Mouse (Mus musculus) thymus, postnatal 4 days (tissue): Measurements from ENCODE around the gene Hc.
A peak's percentile ranks its signal among the peaks of the same experiment; 100 is the strongest.

Source experiments
- DNase-seq: peaks from one replicate; pipeline ENCODE4 v3.0.0; 2021

The Hc gene

DNA sequence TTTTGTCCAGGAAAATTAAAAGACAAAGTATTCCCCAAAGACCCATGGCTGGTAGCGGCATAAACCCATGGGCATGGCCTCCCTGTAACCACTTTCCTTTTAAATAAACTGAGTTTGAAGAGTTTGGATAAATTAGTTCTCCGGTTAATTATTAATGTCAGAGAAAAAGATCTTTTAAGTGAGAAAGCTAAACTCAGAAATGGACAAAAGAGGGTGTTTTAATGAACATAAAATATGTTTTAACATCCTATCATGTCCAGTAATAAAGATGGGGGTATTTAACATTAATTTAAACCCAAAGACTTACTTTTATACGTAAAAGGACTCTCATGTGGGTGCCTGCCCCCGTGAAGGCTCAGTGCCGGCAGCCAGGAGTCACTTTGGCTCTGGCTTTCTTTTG, at the start of gene Hc:
TSS of gene Hc (minus strand) at position 101 of the 400 bp plus-strand sequence.
- no peak for DNase-seq

DNA sequence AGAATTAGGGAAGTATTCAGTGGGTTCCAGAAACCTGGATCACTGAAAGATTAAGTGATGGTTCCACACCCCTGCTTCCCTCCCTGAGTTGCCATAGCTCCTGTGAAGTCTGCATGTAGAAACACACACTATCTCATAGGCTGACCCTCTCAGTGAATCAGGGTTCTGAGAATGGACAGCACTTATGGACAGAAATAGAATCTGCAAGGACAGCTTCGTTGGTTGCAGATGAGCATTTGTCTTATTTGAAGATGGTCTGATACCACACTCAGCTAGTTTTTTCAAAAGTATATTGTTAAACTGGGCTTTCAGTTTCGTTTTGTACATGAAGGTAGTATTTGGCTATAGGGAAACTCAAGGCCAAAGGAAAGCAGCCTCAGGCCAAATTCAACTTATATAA, 49.3 kb upstream of the Hc start:
- no peak for DNase-seq

DNA sequence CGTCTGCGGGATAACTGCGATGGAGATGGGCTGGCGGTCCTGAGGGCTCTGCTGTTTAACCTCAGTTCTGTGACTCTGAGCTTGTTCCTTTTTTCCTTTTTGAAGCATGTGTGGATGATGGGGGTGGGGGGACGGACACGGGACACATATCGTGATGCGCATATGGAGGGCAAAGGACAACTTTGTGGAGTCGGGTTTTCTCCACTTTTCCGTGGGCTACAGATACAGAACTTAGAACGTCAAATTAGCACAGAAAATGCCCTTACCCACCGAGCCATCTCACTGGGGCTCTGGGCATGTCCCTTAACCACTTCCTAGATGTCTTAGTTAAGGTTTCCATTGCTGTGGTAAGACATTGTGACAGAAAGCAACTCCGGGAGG, 48.7 kb upstream of the Hc start:
- no peak for DNase-seq

DNA sequence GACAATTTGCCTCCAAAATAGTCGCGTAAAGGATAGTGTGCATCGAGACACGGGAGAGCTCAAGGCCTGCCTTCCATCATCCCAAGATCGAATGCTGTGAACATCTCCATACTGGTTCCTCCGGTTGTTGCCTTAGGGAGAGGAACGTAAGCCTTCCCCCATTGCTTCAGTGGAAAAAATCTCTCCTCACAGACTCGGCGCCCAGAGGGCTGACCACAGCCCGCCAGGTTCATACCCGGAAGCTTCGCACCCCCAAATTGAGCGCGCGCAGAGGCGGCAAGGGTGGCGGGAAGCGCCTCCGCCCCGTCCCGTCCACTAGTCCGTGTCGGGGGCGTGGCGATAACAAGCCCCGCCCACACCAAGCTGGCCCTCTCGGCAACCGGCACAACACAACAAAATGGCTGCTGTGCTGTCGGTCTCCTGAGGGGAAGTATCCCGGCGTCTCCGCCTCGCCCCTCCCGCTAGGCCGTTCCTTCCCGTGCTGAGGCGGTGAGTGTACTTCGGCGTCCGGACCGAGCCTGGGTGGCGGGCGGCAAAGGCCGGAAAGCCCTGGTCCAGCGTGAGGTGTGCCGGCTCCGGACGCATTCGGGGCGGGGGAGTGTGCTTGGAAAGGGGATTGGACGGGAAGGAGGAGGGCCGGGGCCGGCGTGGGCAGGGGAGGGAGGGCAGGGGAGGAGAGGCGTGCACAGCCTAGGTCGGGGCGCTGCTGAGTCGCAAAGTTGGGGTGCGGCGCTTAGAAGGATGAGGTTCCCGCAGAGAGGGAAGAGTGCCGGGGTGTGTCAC, 48.1 kb upstream of the Hc start, which contains the start of gene Cntrl:
TSS of gene Cntrl (plus strand) at position 352 of the 783 bp plus-strand sequence.
- DNase-seq = peak; percentile 95

DNA sequence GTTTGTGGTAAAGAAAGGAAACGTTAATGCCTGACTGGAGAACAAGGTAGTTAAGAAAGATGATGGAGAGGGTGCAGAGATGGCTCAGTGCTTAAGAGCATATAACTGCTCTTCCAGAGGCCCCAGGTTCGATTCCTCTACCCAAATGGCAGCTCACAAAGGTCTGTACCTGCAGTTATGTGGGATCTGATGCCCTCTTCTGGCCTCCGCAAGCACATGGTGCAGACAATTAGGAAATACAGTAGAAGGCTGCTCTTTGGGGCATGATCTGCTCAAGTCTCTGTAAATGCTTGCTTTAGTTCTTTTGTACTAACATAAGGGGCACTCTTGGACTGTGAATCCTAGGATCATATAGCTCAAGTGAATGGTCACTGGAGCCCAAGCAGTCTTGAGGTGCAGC, 47.5 kb upstream of the Hc start:
- DNase-seq = peak; percentile 65

DNA sequence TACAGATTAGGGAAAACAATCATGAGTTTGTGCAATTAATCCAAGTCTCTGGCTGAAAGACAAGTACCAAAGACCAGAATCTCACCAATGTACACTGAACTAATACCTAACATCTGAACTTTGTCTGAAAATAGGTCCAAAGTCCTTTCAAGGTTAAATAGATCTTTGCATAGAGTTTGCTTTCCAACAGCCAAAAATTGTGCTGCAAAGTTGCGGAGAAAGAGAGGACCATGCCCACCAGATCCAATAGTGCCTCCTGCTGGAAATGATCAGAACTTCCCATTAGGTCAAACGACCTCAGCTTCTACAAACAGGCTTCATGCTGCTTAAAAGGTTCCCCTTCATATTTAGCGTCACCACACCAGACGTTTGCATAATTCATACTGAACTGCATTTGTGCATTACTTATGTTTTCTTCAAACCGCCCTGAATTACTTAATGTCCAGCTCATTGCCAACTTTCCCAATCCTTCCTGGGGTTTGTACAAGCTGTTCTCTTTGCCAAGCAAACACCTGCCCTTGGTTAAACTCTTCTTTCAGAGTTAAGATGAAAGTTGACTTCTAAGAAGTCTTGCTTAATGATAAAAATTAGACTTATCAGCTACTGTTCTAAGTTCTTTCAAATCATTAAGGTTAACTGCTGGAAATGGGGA, 46.9 kb upstream of the Hc start:
- peak; percentile 35 for DNase-seq

DNA sequence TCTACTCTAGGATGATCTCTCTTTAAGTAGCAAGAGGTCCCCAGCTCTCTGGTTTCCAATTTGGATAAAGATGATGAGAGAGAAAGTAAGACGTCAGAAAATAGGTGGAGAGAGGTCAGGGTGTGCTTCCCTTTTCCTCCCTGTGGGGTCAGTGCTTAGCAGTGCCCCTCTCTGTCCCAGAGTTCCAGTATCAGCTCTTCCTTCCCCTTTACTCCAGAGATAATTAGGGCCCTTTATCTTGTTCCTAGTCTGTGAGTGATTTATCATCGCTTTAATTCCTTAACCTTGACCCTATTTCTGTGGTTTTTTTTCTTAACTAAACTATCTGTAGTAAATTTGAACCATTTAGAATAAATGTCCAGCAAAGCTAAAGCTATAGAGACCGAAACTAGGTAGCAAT, 43.6 kb upstream of the Hc start:
- DNase-seq = no peak

DNA sequence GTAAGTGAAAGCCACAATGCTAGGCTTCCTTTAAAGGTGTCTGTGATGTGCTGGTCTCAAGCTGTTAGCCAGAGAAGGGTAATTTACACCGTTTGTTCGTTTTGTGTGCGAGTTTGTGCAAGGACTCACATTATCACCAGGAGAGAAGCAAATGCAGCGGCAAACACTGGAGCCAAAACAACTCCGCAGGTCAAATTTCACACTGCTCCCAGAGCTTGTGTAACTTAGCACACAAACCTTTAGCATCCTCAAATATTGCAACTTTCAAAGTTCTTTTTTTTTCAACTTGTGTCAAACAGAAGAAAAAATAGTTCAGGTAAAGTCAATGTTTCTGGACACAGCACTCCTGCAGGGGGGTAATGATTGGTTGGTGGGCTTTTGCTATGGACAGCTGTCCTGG, 42.3 kb upstream of the Hc start:
- no peak for DNase-seq

DNA sequence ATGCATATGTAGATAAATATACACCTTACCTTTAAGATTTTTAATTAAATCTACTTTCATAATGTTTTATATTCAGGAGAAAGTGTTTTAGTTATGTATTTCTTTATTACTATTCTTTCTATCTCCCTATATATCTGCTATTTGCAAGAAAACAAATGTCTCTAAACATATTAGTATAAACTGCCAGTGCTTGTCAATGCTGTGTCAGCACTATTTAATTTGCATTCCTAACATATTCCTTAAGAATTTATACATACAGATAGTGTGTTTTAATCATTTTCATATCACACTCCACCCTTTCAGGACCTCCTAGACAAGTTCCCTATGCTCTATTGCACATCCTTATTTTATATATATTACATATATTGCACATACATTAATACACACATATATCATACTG, 41.5 kb upstream of the Hc start:
- no peak for DNase-seq

DNA sequence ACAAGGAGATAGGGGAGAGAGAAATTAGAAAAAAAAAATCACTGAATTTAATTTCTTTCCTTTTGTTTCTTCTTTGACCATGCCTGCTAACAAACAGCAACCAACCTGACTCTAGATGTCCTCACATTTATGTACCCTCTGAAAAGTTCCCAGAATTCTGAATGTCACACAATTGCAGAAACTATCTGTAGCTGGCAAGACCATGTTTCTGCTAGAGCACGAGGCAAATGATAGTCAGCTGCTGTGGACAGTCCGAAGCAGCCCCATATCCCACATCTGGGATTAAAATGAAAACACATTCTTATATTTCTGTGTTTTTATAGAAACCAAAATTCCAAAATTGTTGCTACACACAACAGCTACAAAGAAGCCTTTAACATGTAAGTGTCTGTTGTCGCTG, 40.2 kb upstream of the Hc start, which contains the start of gene AI182371:
TSS of gene AI182371 (minus strand) at position 101 of the 400 bp plus-strand sequence.
- DNase-seq = no peak

DNA sequence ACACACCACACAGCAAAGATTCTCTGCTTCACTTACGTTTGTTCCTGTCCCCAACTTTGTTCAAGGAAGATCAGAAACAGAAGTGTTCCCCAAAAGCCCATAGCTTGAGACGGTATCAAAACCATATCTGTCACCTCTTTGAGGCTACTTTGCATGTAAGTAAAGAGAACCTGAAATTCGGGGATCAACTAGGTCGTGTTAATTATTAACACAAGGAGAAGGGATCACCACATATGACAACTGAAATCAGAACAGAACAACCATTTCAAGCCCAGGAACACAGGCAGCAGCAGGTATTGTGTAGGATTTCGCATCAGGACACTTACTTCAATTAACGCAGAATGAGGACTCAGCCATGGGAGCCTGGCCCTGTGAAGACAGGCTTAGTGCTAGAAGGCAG, 39.3 kb upstream of the Hc start:
- DNase-seq = no peak

DNA sequence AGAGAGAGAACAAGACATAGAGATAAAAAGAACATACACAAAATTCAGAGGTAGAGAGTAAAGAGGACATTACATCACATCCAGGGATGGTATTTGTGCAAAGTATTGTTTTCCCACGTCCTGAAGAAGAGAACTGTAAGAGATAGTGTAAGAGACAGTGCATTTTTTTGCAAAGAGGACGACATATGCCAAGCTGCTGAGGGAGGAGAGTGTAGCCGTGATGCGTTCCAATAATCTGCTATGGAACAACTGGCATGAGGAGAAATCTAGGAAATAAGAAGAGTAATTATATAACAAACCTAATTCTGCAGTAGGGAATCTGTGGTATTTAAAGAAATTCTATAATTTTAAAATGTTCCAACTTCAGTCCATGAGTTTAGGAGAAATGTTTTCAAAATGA, 26.2 kb upstream of the Hc start:
- no peak for DNase-seq

DNA sequence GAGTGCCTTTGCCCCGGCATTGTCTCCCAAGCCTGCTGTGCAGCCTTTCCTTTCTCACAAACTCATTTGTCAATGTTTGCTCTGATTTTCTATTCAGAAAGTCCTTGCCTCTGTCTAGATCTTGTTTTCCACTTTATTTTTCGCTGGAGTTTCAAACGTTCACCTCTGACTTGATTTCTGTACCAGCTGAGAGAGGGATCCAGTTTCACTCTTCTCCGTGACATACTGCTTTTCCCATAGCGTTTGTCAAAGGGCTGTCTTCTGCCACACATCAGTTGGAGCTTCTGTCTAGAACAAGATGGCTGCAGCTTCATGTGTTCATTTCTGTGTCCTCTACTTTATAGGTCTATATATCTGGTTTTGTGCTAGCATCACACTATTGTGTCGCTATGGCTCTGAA, 17.9 kb upstream of the Hc start:
- DNase-seq = no peak

DNA sequence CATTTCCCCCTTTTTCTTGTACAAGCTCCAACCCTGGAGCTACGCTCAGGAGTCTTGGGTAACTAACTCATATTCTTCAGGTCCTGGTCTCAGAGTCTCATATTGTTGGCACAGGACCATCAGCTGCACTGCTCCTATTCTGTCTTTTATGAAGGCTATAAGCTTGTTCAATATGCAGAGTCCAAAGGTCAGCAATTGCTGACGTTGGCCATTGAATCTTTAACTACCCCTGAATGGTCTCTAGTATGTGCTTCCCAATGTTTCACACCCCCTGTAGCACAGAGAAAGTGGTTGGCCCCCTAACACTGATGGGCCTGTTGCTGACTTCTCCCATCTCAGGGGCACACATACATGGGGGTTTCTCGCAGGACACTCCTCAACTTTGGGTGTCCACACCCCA, 13.1 kb upstream of the Hc start:
- DNase-seq = no peak

DNA sequence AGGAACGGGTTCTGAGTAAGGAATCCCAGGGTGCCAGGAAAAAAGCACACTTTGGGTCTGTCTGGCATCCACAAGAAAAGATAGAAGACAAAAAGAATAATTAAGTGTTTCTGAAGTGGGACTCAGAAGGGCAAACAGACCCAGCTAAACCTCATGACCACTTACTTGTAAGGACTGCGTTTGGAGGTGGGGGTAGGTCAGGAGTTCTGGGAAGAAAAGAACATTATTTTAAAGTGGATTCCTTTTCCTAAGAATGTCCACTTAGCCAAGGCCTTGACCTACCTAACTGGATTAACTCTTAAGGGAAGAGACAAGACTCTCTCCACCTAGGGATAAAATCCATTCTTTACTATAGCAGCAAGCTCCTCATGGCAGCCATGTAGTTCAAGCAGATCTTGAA, 11.3 kb upstream of the Hc start:
- DNase-seq = no peak

DNA sequence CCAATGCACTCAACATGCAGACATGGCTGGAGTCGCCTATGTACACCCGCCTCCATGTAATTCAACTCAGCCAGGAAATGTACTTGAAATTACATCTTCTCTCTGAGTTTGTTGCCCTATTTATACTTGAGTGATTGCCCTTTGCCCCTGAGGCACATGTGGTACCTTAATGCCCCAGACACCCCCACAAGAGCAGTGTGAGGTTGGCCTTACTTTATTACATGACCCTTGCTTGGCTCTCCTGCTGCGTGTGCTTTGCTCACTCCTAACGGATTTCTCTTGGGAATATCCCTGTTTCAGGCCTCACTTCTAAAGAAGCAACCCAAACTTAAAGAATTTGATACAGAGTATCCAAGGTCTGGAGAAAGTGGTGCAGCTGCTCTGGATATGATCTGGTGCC, 9.0 kb upstream of the Hc start:
- no peak for DNase-seq

DNA sequence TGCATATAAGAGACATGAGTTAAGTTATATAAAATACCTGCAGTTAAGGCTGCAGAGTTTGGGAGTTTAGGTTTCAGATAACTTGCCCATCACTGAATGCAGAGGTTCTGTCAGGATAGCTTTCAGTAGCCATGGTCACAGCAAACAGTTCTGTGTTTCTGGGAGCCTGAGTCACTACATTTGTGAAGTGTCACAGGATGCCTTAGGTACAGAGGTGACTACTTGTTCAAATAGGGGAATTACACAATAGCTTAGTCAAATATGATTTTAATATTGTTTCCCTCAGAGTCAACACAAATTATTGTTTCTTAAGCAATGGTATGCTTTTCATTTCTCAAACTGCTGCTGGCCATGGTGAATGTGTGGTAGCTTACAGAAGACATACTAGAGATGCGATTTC, 7.9 kb upstream of the Hc start:
- no peak for DNase-seq

DNA sequence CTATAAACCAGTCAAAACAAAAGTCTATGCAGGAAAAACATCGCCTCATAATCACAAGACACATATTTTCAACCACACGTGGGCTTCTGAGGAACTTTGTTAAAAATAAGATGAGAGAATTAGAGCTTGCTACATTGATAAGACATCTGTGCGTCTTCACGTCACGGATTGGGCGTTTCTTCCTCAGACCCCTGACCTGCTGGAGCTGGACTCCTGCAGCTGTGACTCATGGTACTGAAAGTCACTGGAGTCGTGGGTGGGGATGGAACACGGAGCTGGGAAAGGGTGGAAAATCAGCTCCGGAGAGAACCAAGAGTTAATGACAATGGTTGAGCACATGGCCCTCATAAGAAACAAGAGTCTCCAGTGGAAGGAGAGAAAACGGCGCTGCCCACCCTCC, 5.9 kb upstream of the Hc start:
- no peak for DNase-seq

DNA sequence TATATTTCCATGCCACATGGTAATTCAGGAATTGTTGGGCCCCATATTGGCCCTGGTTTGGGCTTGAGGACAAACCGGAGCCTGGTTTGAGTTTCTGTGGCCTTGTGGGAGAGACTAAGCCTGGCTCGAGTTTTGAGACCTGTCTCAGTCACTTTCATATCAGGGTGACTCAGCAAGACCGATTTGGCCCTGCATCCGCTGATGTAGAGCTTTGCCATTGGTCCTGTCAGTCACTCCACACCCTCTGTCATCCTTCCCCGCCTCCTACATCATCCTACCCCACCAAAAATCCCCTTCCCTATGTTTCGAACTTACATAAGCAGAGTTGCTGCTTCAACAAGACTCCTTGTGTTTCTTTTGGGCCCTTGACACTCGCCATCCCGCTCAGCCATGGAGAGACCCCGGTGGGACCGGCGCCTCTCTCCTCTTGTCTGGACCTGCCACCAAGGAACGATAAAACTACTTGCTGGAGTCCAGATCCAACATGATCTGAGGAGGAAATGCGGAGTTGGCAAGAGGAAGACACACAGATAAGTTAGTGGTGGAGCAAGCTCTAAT, 5.4 kb upstream of the Hc start:
- DNase-seq = no peak

DNA sequence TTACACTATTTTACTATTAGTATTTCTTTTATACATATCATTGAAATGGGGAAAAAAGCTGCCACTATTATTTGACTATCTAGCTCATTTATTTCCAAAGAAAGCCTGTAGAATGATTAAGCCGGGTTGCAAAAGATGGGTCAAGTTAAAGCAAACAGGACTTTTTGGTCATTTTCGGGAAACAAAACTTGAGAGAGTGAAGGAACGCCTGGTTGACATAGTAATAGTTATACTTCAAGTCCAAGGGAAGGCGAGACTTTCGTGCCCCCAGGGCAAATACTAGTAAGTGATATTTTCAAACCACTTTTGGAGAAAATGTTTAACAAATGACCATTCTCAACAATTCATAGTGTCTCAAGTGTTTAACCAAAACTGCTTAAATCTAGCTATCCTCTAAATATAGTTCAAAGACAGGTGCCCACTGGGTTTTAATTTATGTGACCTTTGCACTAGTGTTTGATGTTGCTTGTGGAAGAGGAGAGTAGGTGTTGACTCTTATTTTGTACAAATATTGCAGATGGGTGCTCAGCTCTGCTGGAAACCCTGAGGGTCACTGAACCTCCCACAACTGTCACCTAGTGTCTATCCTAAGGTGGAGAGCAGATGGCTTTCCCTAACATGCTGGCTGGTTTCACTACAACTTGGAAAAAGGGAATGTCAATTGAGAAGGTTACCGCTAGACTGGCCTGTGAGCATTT, 2.2 kb upstream of the Hc start:
- DNase-seq = no peak

DNA sequence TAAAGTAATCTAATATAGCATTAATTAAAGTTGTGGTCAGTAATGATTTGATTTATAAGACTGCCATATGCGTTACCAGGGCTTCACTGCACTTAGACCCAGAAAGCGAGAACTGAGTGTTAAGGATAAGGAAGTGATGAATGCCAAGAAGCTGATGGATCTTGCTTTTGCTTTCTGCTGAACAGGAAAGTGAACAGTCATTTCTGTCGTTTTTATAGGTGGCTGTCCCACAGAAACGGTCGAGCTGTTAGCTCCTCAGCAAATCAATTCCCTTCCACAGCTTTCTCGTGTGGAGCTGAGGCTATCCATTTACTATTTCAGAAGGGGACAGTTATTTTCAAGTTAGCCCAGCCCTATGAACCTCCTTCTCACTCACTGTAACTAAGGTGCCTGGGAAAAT, 341 bp downstream of the Hc start:
- DNase-seq = no peak

DNA sequence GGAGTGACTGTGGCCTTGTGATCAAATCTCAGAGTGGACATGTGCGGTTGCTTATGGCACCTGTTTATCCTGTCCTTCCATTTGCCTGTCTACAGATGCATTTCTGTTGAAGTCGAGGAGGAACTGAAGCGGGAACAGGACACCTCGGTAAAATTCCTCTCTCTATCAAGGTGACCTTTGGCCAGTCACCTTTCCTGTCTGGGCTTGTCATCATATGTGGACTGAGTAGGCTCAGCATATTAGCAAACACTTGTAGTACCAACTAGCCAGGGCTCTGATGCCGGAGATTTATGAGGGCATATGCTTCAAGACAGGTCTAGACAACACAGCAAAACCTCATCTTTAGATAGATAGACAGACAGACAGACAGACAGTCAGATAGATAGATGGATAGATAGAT, 982 bp downstream of the Hc start:
- no peak for DNase-seq

DNA sequence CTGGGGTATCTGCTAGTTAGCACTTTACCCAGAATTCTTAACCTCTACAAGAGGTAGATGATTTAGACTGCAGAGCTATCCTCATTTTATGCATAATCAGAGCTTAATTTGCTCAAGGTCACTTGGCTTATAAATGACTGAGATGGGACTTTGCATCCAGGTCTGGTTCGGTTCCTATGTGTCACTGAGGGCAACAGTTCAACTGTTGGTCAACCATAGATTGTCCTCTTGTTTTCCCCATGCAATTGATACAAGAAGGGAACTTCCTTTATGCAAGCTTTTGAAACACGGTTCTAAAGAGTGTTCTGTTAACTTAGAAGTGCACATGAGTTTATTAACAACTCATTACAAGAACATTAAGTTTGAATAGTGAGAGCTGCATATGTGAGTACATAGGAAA, 2.9 kb downstream of the Hc start:
- DNase-seq = no peak

DNA sequence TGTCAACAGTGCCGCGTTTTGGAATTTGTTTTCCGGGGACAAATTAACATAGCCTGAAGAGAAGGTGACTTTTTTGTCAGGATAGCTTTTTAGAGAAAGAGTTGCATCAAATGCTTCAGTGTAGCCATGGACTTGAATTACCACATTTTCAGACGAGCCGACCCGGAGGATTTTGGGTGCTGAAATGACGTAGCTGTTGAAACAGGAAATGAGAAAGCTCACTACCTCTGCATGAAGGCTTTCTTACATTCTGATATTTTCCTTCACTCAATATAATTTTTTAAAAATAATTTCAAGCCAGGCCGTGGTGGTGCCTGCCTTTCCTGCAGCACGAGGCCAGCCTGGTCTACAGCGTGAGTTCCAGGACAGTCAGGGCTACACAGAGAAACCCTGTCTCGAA, 4.0 kb downstream of the Hc start:
- DNase-seq = no peak
